Mouse (Mus musculus) gastrocnemius, adult 18-20 months (tissue): ENCODE measurements around the gene Ptpn14. TPM values are rescaled to one million over a fixed set of nuclear protein-coding genes. Genes with fewer than 3 reads are reported as not detected.
A peak's percentile ranks its signal among the peaks of the same experiment; 100 is the strongest.

Experiments
- DNase-seq: peaks from one replicate; pipeline ENCODE4 v3.0.0; 2021; ENCODE audit warnings: low spot score
- total RNA-seq, 2 experiments: library from RNA; stranded (reverse); gene quantifications; 2 replicates each; pipeline ENCODE4 v1.2.3; 2021

The Ptpn14 gene
- total RNA-seq, 2 experiments from 2014 or later, result 14.5 to 15.0 TPM

DNA sequence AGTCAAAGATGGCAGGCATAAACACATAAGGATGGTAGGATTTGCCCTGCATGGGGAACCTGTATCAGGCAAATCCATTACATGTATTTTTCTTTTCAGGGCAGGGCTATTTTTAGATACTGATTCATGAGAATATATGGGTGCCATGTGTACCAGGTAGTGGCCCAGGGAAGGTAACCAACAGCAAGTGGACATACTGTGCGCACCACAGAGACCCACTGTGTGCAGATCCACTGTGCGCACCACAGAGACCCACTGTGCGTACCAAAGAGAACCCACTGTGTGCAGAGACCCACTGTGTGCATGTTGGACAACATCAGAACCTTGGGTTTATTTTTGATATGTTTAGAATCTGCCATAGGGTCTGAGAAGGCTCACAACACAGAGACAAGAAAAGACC is 135.7 kb downstream of the Ptpn14 start:
- no peak for DNase-seq

DNA sequence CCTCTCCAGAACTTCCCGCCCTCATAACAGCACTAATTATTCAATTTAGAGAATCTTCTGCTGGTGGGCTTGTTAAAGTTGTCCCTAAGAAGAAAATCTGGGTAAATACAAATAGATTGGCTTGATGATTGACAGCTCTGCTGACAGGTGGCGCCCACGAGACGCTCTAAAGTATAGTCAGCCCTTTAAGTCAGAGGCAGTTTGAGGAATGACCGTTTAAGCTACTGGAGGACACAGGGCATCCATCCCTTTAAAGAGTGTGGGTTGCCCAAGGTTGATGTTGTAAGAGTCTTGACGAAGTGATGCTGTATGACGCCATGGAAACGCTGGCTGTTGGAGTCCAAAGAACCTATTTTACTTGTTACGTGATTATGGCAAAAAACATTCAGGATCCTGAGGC is 136.2 kb downstream of the Ptpn14 start:
- no peak for DNase-seq

DNA sequence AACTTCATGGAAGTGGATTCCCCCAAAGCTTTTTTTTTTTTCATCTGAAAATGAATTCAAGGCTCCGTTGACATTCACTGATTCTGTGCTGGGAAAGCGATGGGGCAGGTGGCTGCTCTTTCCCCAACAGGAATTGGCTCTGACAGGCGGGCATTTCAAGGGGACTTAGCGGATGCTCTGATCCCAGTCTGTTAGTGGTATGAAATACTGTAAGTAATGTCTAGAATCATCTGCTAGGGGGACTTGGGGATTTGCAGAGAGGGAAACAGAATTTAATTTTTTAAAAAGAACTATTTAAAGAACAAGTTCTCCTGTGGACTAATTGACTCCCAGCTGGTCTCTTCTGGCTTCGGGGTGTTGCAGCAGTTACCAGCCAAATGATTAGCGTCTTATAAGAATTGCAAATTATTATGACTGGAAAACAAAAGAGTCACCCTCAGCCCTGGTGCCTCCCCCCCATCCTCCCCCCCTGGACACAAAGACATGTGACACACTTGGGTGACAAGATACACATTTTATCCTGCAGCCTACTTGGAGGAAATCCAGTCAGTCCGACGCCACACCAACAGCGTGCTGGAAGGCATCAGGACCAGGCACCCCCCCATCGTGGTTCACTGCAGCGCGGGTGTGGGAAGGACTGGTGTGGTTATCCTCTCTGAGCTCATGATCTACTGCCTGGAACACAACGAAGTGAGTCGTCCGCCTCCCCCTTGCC is 136.9 kb downstream of the Ptpn14 start:
- no peak for DNase-seq

DNA sequence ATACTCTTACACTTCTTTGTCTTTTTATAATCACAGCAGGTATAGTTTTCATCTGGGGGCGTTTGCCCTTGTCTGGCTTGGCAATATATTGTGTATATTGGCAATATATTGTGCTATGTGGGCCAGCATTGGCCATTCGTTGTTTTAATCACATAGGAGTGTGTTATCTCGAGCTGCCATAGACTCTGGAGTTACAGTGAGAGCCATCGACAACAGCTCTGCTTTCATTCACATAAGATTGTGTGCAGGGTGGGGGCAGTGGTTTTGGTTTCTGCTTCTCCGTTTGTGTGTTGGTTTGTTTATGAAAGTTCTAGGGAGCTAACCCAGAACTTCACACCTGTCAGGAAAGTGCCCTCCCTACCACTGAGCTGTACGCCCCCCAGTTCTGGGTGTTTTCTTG is 138.6 kb downstream of the Ptpn14 start:
- no peak for DNase-seq

DNA sequence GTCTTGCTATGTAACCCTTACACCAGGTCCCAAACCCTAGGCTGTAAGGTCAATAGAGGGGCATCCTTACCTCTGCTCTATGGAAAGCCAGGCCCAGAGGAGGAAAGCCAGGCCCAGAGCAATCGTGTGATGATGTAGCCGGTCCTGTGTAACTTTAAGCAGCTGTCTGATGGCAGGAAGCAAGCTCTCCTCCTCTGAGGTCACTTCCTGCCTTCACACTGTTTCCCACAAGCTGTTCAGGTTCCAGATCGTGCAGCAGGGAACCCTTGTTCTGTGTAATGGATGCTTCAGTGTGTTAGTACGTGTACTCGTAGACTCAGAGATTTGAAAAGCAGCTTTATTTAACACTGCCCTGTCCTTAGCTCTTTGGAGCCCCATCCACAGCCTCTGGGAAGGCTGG is 139.0 kb downstream of the Ptpn14 start:
- no peak for DNase-seq

DNA sequence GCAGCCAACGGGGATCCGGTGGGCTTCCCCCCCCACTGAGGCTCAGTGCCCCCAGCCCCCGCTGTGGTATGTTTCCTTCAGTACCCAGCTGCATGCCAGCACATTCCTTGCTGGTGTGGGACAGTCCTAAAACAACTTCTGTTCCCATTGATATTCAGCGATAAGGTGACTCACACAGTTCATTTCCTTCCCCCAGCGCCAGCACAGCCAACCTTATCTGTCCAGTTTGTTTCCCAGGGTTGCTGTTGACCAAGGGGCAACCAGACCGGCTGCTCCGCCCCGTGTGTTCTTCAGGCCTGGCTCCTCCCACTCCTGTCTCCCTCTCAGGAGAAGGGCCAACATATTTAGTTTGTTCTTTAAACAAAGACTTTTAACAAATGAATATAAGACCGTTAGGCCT is 139.4 kb downstream of the Ptpn14 start:
- DNase-seq, result no peak

DNA sequence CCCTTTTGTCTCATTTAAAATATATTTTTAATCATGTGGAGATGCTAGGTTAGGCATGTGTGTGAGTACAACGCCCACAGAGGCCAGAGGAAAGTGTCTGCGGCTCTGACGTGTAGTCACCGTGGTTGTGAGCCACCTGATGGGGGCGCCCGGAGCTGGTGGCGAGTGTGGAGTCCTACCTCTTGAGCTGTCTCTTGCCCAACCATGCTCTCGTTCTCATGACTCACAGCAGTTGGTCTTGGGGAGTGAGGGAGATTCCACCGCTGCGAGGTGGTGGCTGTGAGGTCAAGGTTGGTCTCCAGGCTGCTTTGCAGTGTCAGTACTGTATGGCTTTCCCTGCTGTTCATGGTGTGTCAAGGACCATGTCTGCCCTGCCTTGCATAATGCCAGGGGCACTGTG is 140.0 kb downstream of the Ptpn14 start:
- no peak for DNase-seq

DNA sequence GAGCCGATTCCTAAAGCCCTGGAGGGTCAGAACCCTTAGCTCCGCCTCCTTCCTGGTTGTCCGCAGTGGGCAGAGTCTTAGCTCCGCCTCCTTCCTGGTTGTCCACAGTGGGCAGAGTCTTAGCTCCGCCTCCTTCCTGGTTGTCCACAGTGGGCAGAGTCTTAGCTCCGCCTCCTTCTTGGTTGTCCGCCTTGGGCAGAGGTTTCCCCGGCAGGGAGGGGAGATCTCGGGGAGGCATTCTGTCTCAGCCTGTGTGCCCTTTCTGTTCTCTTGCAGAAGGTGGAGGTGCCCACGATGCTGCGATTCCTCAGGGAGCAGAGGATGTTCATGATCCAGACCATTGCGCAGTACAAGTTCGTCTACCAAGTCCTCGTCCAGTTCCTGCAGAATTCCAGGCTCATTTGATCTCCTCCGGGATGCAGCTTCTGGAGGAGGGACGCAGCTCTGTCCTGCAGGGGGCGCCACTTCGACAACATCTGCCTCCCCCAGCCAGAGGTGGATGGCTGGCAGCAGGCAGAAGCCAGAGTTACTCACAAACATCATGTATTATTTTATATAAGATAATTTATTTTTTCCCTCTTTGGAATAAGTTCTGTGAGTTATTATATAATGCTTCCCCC is 141.7 kb downstream of the Ptpn14 start:
- DNase-seq, result no peak

DNA sequence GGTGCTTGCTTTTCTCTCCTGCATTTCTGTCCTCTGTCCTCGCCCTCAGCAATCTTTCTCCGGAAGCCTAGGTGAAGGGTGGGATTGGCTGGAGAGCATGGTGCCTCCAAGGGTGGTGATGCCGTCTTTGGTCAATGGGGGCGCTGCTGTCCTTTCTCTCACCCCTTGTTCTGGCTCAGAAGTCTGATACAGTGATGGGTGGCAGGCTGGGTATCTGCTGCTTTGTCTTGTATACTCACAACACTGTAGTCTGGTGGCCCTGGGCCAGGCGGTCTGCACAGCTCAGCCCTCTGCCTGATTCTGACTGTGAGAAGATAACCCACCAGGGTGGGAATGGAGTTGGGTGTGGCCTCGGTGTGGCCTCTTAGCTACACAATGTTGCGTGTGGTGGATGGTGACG is 142.5 kb downstream of the Ptpn14 start:
- DNase-seq, result no peak

DNA sequence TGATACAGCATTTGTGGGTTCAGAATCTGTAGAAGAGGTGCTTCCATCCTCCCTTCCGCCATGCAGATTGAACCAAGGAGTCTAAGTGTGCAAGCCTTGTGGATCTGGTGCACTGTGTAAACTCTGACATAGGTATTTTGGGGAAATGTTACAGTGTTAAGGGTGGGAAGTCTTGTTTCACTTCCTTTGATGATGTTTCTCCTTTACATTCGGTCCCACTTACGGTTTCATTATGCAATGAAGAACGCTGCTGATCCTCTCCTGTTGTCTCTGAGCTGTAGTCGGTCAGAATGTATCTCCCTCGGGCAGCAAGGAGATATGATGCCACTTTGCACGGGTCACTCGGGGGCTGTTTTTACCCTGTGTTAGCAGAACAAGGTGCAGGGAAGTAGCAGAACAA is 143.6 kb downstream of the Ptpn14 start:
- DNase-seq, result no peak

DNA sequence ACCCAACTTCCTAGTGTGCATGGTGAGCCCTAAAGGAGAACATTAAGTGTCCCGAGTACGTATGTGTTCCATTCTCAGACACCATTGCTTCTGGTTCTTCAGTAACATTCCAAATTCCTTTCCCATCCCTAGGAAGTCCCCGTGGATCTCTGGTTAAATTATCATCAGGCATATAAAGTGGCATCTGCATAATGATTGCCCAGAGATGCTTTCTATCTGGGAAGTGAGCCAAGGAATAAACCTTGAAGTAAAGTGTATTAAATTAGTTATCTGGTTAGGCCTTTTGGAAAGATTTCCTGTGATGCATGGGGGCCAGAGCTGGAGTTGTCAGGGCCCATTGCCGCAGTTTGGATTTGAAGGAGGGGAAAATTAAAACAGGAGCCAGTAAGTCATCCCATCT is 144.0 kb downstream of the Ptpn14 start:
- DNase-seq, result no peak

DNA sequence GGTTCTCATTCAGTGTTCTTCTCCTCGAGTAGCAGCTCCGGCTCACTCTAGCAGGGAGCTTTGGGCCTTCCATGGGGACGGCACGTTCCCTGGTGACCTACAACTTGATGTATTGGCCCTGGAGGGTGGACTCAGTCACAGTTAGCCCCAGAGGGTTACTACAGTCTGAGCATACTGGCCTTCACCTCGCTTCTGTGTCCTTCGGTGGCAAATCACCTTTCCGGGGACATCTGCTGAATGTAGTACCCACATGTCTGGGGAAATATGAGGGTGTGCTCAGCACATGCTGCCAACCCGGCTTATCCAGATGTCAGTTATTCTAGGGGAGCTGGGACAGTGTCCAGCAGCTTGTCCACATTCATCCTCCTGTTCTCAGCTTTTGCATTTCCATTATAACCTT is 145.5 kb downstream of the Ptpn14 start:
- no peak for DNase-seq

DNA sequence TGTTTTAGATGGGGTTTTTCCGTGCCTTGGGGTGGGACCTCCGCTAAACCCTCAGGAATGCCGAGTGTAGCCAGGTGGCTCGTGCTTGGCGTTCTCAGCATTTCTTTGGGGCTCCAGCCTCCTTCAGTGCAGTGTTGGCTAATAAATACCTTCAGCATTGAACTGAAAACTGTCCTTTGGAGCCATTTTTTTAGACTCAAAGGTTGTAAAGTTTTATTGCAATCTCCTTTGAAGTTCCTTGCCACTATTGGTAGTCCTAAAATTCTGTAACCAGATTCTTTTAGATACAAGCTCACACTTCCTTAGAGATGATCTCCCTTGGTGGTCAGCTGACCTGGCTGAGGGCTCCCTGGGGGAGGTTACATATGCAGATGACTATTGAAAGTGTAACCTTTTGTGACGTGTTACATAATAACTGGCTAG is 147.4 kb downstream of the Ptpn14 start:
- no peak for DNase-seq

DNA sequence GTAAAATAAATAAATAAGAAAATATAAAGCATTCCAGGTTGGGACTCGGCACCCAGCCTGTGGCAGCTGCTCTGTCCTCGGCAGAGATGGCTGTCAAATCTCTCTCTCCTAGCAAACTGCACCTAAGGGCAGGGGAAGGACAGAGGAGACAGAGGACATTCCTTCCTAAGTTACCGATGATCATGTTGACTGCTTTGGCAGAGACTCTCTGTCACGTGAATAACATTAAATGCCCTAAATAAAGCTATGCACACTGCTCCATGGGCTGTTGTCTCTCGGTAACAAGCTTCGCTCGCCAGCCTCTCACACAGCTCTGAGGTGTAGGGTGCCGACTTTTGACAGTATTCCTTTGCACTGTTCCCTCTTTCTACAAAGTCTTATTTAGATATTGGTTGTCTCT is 148.1 kb downstream of the Ptpn14 start:
- DNase-seq, result peak; percentile 47

DNA sequence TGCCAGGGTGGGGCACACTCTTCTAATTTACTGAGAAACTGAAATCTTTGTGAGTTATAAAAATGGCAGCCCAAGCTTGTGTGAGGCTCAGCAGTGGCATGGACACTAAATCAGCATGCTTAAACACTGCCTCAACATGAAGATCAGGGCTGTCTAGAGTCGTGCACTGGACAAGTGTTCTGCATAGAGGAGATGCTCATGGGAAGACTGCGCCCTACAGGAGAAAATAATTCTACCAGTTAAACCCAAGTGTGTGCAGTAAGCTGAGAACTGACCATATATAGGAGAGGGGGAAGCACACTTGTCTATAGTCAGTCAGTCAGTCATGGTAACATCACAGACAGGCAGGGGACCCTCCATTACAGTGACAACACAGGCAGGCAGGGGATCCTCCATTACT is 151.1 kb downstream of the Ptpn14 start:
- no peak for DNase-seq

DNA sequence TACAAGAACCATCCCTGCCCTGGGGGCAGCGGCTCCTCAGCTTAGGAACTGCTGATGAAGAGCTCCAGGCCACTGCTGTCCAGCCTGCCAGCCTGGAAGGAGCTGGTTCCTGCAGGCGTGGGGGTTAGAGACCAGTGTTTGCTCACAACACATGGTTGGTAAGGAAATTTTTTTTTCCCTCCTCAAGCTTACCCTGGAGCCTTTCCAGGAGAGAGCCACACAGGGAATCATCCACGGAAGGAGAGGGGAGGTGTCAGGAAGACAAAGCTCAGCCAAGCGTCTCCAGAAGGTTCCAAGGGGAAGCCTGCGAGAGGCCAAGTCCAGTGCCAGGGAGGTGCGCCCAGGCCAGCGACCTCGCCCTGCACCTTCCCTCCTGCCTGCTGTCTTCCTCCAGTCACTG is 151.9 kb downstream of the Ptpn14 start:
- DNase-seq, result no peak

DNA sequence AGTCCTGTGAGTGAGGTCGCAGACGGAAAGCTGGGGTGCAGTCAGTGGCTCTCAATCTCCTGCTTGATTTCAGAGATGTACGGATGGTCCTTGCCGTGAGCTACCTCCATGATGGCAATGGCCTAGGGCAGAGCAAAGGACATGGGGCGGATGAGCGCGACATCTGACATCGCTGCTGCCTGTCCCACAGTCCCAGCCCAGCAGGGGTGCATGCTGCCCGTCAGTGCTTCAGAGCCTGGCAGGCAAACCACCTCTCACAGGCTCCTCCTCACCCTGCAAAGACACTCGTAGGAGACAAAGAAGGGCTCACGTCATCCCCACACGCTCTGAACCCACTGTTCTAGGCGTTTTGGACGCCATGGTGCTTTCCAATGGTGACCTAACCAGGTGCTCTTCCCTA is 152.7 kb downstream of the Ptpn14 start:
- no peak for DNase-seq

DNA sequence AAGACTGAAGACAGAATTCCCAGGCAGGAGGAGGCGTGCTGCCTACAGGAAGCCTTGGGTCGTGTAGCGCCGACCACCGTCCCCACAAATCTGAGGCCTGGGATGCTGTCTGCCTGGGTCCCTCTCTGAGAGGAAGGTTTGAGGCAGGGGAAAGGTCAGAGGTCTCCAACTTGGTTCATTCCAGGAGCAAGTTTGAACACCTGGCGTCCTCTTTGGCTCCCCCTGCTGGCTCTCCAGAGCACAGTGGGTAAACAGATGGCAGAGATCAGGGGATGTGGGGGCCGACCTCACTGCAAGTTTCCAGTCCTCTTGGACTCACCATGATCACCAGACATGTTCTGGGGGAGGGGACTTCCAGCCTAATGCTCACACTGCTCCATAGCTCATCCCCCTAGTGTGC is 154.8 kb downstream of the Ptpn14 start:
- DNase-seq, result peak; percentile 58

DNA sequence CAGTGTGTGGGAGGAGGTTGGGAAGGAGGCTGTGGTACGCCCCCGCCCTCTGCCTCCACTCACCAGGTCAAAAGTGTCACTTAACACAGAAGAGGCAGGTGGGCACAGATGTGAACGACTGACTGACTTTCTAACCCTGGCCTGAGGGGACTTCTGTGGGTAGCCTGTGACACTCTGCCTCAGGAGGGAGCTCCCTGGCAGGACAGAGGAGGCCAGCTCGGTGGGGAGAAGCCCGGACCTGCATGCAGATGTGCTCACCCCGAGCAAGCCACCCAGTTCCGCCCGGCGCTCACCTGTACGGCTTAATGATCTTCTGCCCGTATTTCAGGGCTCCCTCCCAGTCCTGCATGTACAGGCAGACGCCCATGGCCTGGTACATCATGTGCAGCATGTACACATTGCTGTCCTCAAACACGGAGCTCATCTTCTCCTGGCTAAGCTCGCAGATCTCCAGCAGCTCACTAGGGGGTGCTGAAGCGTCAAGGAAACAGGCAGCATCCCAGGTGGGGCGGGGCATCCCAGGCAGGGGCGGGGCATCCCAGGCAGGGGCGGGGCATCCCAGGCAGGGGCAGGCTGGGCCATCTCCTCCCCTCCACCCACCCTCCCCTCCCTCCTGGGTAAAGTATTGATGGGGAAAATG is 155.6 kb downstream of the Ptpn14 start:
- peak; percentile 67 for DNase-seq

DNA sequence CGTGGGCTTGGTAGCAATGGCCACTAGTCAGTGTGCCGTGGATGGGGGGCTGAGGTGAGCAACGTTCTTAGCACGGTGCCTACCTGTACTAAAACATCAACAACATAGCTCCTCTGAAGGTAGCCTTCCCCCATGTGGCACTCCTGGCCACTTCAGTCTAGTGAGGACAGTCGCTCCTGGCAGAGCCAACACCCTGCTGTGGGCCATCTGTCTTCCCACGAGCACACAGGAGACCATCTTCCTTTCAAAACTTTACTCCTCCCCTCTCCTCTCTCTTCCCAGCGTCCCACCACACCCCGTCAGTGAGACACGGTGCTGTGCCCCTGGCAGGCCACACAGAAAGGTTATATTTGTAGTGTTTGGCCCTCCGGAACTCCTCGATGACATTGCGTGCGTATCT is 156.9 kb downstream of the Ptpn14 start:
- DNase-seq, result no peak

DNA sequence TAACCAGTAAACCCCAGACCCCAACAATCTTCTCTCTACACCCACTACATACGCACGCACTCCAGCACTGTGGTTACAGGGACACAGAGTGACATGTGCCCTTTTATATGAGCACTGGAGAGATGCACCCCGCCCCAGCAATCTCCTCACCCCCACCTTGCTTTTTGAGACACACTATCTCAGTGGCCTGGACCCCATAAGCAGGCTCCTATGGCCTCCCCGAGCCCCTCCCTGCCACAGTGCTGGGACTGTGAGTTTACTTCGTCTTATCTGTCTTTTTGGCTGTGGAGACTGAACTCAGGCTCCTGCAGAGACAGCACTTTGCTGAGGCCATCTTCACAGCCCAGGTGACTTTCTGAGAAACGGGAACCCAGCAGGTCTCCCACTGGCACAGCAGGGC is 157.9 kb downstream of the Ptpn14 start:
- no peak for DNase-seq

DNA sequence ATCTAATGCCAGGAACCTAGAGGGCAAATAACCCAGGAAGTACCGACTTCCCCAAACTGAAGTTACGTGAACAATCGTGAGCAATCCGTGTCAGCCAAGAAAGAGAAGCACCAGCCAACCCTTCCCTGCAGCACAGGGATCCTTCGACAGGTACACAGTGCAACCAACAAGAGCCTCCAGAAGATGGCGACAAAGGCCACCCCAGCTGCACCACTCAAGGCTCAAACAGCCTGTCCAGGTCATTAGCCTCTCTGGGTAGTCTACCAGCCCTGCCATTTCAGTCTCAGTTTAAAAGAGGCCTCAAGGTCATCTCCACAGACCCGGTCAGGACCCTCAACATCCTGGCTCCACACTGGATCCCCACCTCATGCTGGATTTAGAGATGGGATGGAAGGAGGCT is 159.4 kb downstream of the Ptpn14 start:
- DNase-seq, result peak; percentile 69

DNA sequence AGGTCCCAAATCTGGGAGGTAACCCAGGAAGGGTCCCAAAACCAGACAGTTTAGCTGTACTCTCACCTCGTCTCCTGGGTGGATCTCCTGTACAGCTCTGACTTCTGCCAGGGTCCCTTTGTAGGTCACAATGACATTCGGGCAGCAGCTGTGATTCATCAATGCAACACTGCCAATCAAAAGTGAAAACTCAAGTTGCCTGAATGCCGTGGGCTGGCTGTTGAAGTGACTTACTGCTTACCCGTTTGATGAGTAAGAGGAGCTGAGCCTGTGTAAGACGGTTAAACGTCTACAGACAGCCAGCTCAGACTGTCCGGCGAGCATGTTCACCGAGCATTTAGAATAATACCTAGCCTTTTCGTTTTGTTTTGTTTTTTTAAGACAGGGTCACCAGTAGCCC is 160.7 kb downstream of the Ptpn14 start:
- DNase-seq, result no peak
